Mouse (Mus musculus) liver, embryonic 12.5 days (tissue): ENCODE data around the gene Nfe2l2. TPM values are rescaled to one million over a fixed set of nuclear protein-coding genes. Genes with fewer than 3 reads are reported as not detected.
"Not testable (repeated sequence)": the region's sequence is repeated elsewhere in the genome, so short reads cannot be mapped to it uniquely, and the experiment has no call there.

ENCODE experiments used
- ATAC-seq: fragments of 200-750 bp; cut with Nextera tagmentation; 2 replicates; pipeline ENCODE4 v1.8.0; 2017; ENCODE audit warnings: moderate number of reproducible peaks, mild to moderate bottlenecking, moderate library complexity
- H3K27ac ChIP-seq: fragments of 300-500 bp; sonication (generic); 2 replicates; pipeline ENCODE4 v1.5.1; 2016; ENCODE audit warnings: mild to moderate bottlenecking
- H3K27me3 ChIP-seq: fragments of 300-500 bp; sonication (generic); replicated peaks from 2 replicates; pipeline ENCODE4 v1.6.1; 2016; ENCODE audit warnings: mild to moderate bottlenecking, moderate library complexity
- H3K36me3 ChIP-seq: fragments of 300-500 bp; sonication (generic); 2 replicates; pipeline ENCODE4 v1.6.1; 2016; ENCODE audit warnings: mild to moderate bottlenecking, moderate library complexity
- H3K4me1 ChIP-seq: fragments of 300-500 bp; sonication (generic); 2 replicates; pipeline ENCODE4 v1.6.1; 2016
- H3K4me2 ChIP-seq: fragments of 300-500 bp; sonication (generic); 2 replicates; pipeline ENCODE4 v1.6.1; 2016; ENCODE audit warnings: mild to moderate bottlenecking, moderate library complexity
- H3K4me3 ChIP-seq: fragments of 300-500 bp; sonication (generic); 2 replicates; pipeline ENCODE4 v1.5.1; 2016; ENCODE audit warnings: mild to moderate bottlenecking, moderate library complexity
- H3K9ac ChIP-seq: fragments of 300-500 bp; sonication (generic); 2 replicates; pipeline ENCODE4 v1.6.1; 2016; ENCODE audit warnings: mild to moderate bottlenecking, moderate library complexity
- H3K9me3 ChIP-seq: fragments of 300-500 bp; sonication (generic); replicated peaks from 2 replicates; pipeline ENCODE4 v1.6.1; 2016; ENCODE audit warnings: mild to moderate bottlenecking, moderate library complexity
- WGBS: fragments of 180-500 bp; shearing (Covaris S2); methylation state at CpG from one replicate; pipeline ENCODE4 v1.1.7; 2016; ENCODE audit not compliant: insufficient replicate concordance; 5-methylcytosine and 5-hydroxymethylcytosine counted together
- polyA plus RNA-seq: library from polyadenylated mRNA; unstranded; fragments of >200 nt; fragmentation: Nextera tagmentation; extraction: Ambion mirVana; gene quantifications from 2 replicates; pipeline ENCODE4 v1.2.1, GENCODE M21; 2016

The Nfe2l2 gene
- polyA plus RNA-seq, 1 experiment from 2014 or later, result 53.1 TPM

DNA sequence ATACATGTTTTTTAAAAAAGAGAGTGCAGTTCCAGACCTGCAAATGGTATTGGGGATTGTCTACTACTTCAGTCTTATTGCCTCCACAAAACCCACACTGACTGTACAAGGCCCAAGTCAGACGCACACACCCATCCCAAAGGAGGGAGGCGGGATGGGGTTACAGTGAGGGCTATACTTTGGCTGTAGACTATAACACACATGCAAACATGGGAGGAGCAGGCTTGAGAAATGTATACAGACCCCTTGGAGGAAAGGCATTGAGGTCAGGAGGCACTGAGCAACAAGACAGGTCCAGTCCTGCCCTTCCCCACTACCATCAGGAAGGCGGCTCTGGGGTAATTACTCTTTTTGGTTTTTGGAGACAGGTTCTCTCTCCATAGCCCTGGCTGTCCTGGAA, 9.5 kb downstream of the Nfe2l2 start:
- not testable (repeated sequence) for H3K27me3 ChIP-seq, H3K9ac ChIP-seq, H3K27ac ChIP-seq, H3K4me2 ChIP-seq, ATAC-seq, H3K4me3 ChIP-seq, H3K9me3 ChIP-seq
- H3K4me1 ChIP-seq, result peaks cover 84% of the 10 kb centered on the region
- H3K36me3 ChIP-seq, result peaks cover 79% of the 10 kb centered on the region
- WGBS, result 81% methylated on average over 3 of the region's 3 CpGs

GRCm38 (mm10) chr2:75692369-75692768, 12.1 kb downstream of the Nfe2l2 start:
- no peak overlapping the region for H3K27ac ChIP-seq
- H3K4me3 ChIP-seq, result no peak overlapping the region
- peaks cover 76% of the 10 kb centered on the region for H3K36me3 ChIP-seq
- no peak for ATAC-seq
- no peaks in the 10 kb centered on the region for H3K27me3 ChIP-seq
- H3K4me2 ChIP-seq, result no peak overlapping the region
- no peak overlapping the region for H3K9ac ChIP-seq
- no peaks in the 10 kb centered on the region for H3K9me3 ChIP-seq
- 86% methylated on average over 6 of the region's 6 CpGs for WGBS
- peaks cover 83% of the 10 kb centered on the region for H3K4me1 ChIP-seq

GRCm38 (mm10) chr2:75691316-75691715, 13.1 kb downstream of the Nfe2l2 start:
- peaks cover 72% of the 10 kb centered on the region for H3K36me3 ChIP-seq
- H3K27me3 ChIP-seq, result no peaks in the 10 kb centered on the region
- no peak overlapping the region for H3K9ac ChIP-seq
- no peak overlapping the region for H3K4me3 ChIP-seq
- H3K27ac ChIP-seq, result no peak overlapping the region
- no peaks in the 10 kb centered on the region for H3K9me3 ChIP-seq
- ATAC-seq, result no peak
- 86% methylated on average over 8 of the region's 8 CpGs for WGBS
- no peak overlapping the region for H3K4me2 ChIP-seq
- peaks cover 83% of the 10 kb centered on the region for H3K4me1 ChIP-seq

- no peak for ATAC-seq
- Histone ChIP-seq H3K9ac (no peak overlapping the region), H3K9me3 (no peaks in the 10 kb centered on the region), H3K4me1 (peaks cover 83% of the 10 kb centered on the region), H3K27ac (no peak overlapping the region), H3K4me3 (no peak overlapping the region), H3K36me3 (peaks cover 66% of the 10 kb centered on the region), H3K27me3 (no peaks in the 10 kb centered on the region), H3K4me2 (no peak overlapping the region)
- 79% methylated on average over 4 of the region's 4 CpGs for WGBS
Observed at GRCm38 (mm10) chr2:75690656-75691055, 13.8 kb downstream of the Nfe2l2 start.

GRCm38 (mm10) chr2:75689482-75690158, 14.8 kb downstream of the Nfe2l2 start:
- WGBS, result 82% methylated on average over 10 of the region's 10 CpGs
- H3K9ac ChIP-seq, result no peak overlapping the region
- no peak for ATAC-seq
- H3K36me3 ChIP-seq, result peaks cover 62% of the 10 kb centered on the region
- no peak overlapping the region for H3K4me2 ChIP-seq
- H3K9me3 ChIP-seq, result no peaks in the 10 kb centered on the region
- peaks cover 85% of the 10 kb centered on the region for H3K4me1 ChIP-seq
- H3K27ac ChIP-seq, result no peak overlapping the region
- no peak overlapping the region for H3K4me3 ChIP-seq
- H3K27me3 ChIP-seq, result no peaks in the 10 kb centered on the region

DNA sequence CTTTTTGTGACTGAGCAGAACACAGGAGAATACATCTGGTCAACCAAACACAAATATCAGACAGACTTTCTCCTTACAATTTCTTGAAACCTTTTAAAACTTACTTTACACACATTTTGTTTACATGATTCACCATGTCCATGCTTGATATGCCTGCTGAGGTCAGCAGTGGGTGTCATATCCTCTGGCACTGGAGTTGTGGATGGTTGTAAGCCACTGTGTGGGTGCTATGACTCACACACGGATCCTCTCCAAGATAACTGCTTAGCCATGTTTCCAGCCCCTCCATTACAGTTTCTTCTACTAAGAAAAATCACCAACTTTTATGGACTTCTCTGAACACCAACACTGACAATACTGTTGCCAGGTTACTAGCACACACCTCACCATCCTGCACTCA, 15.5 kb downstream of the Nfe2l2 start:
- H3K4me3 ChIP-seq, result no peak overlapping the region
- ATAC-seq, result no peak
- no peak overlapping the region for H3K4me2 ChIP-seq
- no peaks in the 10 kb centered on the region for H3K9me3 ChIP-seq
- H3K36me3 ChIP-seq, result peaks cover 62% of the 10 kb centered on the region
- H3K27ac ChIP-seq, result no peak overlapping the region
- no peak overlapping the region for H3K9ac ChIP-seq
- peaks cover 89% of the 10 kb centered on the region for H3K4me1 ChIP-seq
- no peaks in the 10 kb centered on the region for H3K27me3 ChIP-seq
- WGBS, result 55% methylated on average over 1 of the region's 1 CpGs

- Histone ChIP-seq H3K9me3 (no peaks in the 10 kb centered on the region), H3K36me3 (peaks cover 59% of the 10 kb centered on the region), H3K27ac (no peak overlapping the region), H3K4me2 (no peak overlapping the region), H3K4me3 (no peak overlapping the region), H3K4me1 (peaks cover 88% of the 10 kb centered on the region), H3K9ac (peak overlapping the region; percentile 35), H3K27me3 (no peaks in the 10 kb centered on the region)
- WGBS, result 85% methylated on average over 10 of the region's 10 CpGs
- ATAC-seq, result no peak
Observed at GRCm38 (mm10) chr2:75687040-75687749, 17.2 kb downstream of the Nfe2l2 start.

GRCm38 (mm10) chr2:75685458-75685861, 19.0 kb downstream of the Nfe2l2 start:
- no peaks in the 10 kb centered on the region for H3K9me3 ChIP-seq
- H3K27ac ChIP-seq, result peak overlapping the region; percentile 16; the same call in 1 of the 2 replicates
- peaks cover 90% of the 10 kb centered on the region for H3K4me1 ChIP-seq
- no peak overlapping the region for H3K4me3 ChIP-seq
- H3K9ac ChIP-seq, result no peak overlapping the region
- H3K27me3 ChIP-seq, result no peaks in the 10 kb centered on the region
- H3K4me2 ChIP-seq, result no peak overlapping the region
- peaks cover 55% of the 10 kb centered on the region for H3K36me3 ChIP-seq
- WGBS, result 48% methylated on average over 6 of the region's 6 CpGs
- ATAC-seq, result no peak

DNA sequence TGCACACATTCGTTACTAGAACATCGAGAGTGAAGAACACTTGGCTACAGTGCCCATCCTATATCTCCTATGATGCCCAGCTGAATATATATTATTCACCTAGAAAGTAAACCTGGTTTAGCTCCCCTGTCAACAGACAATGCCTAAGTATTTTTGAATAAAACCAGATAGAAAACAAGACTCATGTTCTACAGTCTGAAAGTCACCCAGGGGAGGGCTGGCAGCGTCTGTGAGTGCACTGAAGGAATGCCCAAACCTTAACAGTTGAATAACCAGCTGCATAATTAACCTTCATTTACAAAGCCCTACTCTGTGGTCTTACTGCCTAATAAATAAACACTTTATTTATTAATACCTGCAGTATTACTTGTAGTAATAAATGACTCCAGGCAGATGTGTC, 19.9 kb downstream of the Nfe2l2 start:
- H3K9ac ChIP-seq, result no peak overlapping the region
- H3K27me3 ChIP-seq, result no peaks in the 10 kb centered on the region
- H3K36me3 ChIP-seq, result peaks cover 56% of the 10 kb centered on the region
- H3K4me3 ChIP-seq, result no peak overlapping the region
- WGBS, result 92% methylated on average over 3 of the region's 3 CpGs
- H3K4me2 ChIP-seq, result no peak overlapping the region
- peaks cover 84% of the 10 kb centered on the region for H3K4me1 ChIP-seq
- no peaks in the 10 kb centered on the region for H3K9me3 ChIP-seq
- ATAC-seq, result no peak
- H3K27ac ChIP-seq, result no peak overlapping the region

DNA sequence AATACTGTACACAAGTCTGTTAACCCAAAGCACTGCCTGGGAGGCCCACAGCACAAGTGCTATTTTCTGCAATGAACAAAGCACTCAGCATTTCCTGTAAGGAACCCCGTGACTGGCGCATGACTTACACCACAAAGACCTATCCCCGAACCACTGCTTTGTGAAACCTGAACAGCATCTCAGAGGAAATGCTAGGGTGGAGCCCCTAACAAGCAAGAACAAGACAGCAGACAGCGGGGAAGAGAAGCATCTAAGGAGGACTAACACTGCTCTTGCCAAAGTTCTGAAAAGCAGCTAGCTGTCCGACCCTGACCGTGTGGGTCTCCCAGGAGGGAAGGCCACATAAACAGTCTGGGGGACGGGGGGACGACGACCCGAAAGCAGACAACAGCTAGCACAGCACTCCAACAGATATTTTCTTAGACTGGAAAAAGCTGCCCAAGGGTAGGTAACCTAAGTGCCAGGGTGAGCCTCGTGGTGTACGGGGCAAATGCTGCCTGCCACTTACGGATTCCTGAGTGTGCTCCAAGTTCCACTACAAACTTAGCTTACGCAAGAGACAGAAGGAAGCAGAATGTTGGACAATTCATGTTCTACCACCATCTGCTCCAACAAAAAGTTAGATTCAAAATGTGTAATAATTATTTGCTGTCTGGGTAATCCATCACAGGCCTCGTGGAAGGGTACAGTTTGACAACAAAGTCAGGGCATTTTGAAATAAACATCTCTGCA, 21.3 kb downstream of the Nfe2l2 start:
- Histone ChIP-seq H3K4me3 (no peak overlapping the region), H3K27ac (peak overlapping the region; percentile 76), H3K9me3 (no peaks in the 10 kb centered on the region), H3K36me3 (peaks cover 56% of the 10 kb centered on the region), H3K27me3 (no peaks in the 10 kb centered on the region), H3K4me1 (peaks cover 70% of the 10 kb centered on the region), H3K4me2 (peak overlapping the region; percentile 34), H3K9ac (0 out of 2 replicates have a peak overlapping the region, but pooled peaks have one; percentile 18)
- 40% methylated on average over 15 of the region's 15 CpGs for WGBS
- ATAC-seq, result peak; percentile 30; the same call in 1 of the 2 replicates

DNA sequence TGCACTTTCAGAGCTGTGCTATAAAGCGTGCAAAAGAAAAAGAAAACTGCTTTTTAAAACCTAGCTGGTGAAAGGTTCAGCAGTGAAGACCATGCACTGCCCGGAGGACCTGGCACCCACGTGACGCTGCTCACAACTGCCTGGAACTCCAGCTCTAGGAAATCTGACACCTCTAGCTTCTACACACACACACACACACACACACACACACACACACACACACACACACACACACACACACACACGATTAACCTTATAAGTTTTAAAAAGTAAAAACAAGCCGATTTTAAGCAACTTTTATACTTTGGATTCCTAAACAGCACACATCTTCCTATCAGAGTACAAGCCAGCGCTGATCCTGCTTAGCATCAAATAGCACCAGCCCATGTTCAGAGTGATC, 23.0 kb downstream of the Nfe2l2 start:
- Histone ChIP-seq H3K27me3 (no peaks in the 10 kb centered on the region), H3K9ac (no peak overlapping the region), H3K27ac (no peak overlapping the region; the same call in 1 of the 2 replicates), H3K9me3 (no peaks in the 10 kb centered on the region), H3K4me1 (peaks cover 53% of the 10 kb centered on the region), H3K36me3 (peaks cover 69% of the 10 kb centered on the region), H3K4me2 (no peak overlapping the region), H3K4me3 (no peak overlapping the region)
- no peak for ATAC-seq
- WGBS, result 67% methylated on average over 7 of the region's 7 CpGs

DNA sequence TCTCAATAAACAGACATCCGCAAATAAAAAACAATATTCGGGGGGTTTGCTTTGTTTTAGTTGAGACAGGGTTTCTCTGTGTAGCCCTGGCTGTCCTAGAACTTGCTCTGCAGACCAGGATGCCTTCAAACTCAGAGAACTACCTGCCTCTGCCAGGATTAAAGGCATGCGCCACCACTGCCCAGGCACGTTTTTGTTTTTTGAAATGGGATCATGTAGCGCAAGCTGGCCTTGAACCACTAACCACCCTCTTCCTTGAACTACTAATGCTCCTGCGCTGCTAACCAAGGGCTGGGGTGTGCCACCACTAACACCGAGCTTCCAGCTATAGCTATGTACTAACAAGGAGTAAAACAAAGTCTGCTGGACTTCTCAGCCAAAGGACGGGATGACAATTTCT, 24.5 kb downstream of the Nfe2l2 start:
- Histone ChIP-seq H3K9me3 (no peaks in the 10 kb centered on the region), H3K4me1 (peaks cover 38% of the 10 kb centered on the region), H3K27ac (no peak overlapping the region), H3K9ac (no peak overlapping the region), H3K4me2 (no peak overlapping the region), H3K4me3 (no peak overlapping the region), H3K27me3 (no peaks in the 10 kb centered on the region), H3K36me3 (peaks cover 76% of the 10 kb centered on the region)
- WGBS, result 88% methylated on average over 8 of the region's 8 CpGs
- ATAC-seq, result no peak
